Mouse (Mus musculus) mammary gland, adult 2 months (tissue): ENCODE measurements around the gene Arpp19. TPM values are rescaled to one million over a fixed set of nuclear protein-coding genes. Genes with fewer than 3 reads are reported as not detected.

Experiments used
- polyA plus RNA-seq: library from polyadenylated mRNA; depleted of rRNA; stranded (reverse); fragments of >200 nt; gene quantifications from 2 replicates; pipeline ENCODE4 v1.2.3, GENCODE M21; 2012; ENCODE audit warnings: low replicate concordance; rRNA removed

The Arpp19 gene
- 6.6 and 26.1 TPM in 2 replicates for polyA plus RNA-seq

GRCm38 (mm10) chr9:75037451-75038356 lies at the start of gene Arpp19:
Gene Arpp19, plus strand, starts transcription at chr9:75037614.

DNA sequence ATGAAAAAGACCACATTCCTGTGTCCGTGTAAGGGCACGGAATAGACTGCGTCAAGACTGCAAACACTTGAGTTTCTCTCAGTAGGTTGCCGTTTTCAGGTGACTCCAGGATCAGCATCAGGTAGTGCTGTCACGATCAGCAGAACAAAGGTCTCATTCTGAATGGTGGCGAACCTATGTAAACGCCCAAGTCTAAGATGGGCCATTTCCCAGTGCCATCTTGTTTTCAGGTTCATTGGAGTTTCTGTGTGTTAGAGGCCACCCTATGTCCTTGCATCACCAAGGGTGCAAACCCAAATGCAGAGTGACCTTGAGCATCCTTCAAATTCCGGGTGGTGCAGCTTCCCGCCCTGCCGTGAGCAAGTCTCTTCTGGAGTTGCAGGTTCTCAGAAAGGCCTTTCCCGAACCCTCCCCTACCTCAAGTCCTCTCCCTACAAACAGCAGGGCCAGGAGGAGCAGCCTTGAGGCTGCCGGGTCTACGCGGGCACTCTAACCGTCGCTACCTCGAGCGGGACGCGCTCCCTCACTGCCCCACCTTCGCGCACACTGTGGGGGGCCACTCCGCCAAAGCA lies 33.1 kb downstream of the Arpp19 start, which contains the start of gene Myo5a:
TSS of gene Myo5a (plus strand) at position 559 of the 572 bp plus-strand sequence.

Other genes starting within 250 kb of the Arpp19 start
- 0.08 TPM in 1 of 2 replicates, not detected in the other for gene Onecut1, start 175.7 kb upstream of the Arpp19 start, polyA plus RNA-seq
- 9.7 and 15.1 TPM in 2 replicates for gene Fam214a, start 84.7 kb upstream of the Arpp19 start, polyA plus RNA-seq
- gene Myo5a, start 33.4 kb downstream of the Arpp19 start, polyA plus RNA-seq, result 8.8 and 18.3 TPM in 2 replicates
- 3.3 and 6.2 TPM in 2 replicates for gene Myo5c, start 194.4 kb downstream of the Arpp19 start, polyA plus RNA-seq